8 mouse cellular contexts compared by ENCODE assay signal in the genomic region with DNA sequence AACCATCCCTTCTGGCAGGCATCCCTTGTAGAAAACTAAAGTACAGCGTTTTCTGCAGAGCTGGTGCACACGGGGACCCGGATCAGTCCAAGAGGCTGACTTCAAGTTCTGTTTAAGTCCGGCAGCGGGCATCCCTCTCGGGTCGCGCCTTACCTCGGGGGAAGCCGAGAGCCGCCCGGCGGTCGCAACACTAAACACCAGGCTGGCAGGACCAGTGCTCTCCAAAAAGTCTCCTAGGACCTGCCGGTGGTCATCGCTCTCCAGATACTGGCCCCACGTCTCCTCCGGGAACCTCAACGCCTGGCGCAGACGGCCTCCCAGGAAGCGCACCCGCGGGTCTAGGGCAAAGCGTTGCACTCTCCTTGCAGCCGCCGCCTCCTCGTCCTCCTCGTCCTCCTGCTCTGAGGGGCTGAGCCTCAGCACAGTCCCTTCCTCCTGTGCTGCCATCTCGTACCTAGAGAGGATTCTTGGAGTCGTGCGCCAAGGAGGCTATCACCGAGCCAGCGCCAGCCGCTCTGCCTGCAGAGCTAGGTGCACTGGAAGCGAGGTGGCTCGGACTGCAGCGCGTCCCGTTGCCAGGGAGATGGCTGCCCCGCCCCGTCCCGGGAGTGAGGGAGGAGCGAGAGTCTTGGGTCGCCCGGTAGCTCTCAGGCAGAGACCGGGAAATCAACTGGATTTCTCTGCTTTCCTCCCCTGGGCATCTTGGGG. TPM values are rescaled to one million over a fixed set of nuclear protein-coding genes. Genes with fewer than 3 reads are reported as not detected.
A peak's percentile ranks its signal among the peaks of the same experiment; 100 is the strongest.
DNase-seq lines count a peak whose midpoint lies in the region; ATAC-seq lines count a peak whose summit lies in the region.

A gene (minus strand): TSS at position 658 of the 708 bp plus-strand sequence.

- H3K27ac ChIP-seq in heart, embryonic 13.5 days (replicated peaks), result no peak within 1 kb of the TSS
- H3K27ac ChIP-seq in kidney, embryonic 16.5 days (ENCODE audit: low read length), result no peak within 1 kb of the TSS
- no peak within 1 kb of the TSS for H3K27ac ChIP-seq in liver, embryonic 11.5 days (ENCODE audit: low read depth, low read length)

- H3K9ac ChIP-seq in heart, embryonic 13.5 days, result peak within 1 kb of the TSS; percentile 60
- H3K9ac ChIP-seq in kidney, embryonic 16.5 days (replicated peaks; ENCODE audit: low read length), result 0 out of 2 replicates have a peak within 1 kb of the TSS, but pooled peaks have one; percentile 11
- no peak within 1 kb of the TSS for H3K9ac ChIP-seq in liver, embryonic 11.5 days (ENCODE audit: low read depth, low read length)

- no peaks in the 10 kb centered on the region for H3K9me3 ChIP-seq in heart, embryonic 13.5 days
- H3K9me3 ChIP-seq in kidney, embryonic 16.5 days (ENCODE audit: low read length), result no peaks in the 10 kb centered on the region
- no peaks in the 10 kb centered on the region for H3K9me3 ChIP-seq in liver, embryonic 11.5 days (ENCODE audit: control insufficient read depth, low read length)

- H3K4me3 ChIP-seq in heart, embryonic 13.5 days, result peak within 1 kb of the TSS; percentile 64
- peak within 1 kb of the TSS; percentile 56 for H3K4me3 ChIP-seq in kidney, embryonic 16.5 days (ENCODE audit: low read length)
- H3K4me3 ChIP-seq in liver, embryonic 11.5 days (ENCODE audit: low read depth, low read length), result peak within 1 kb of the TSS; percentile 56

- WGBS in heart, embryonic 13.5 days, result under 1% methylated on average over 47 of the region's 47 CpGs
- WGBS in kidney, embryonic 16.5 days, result under 1% methylated on average over 47 of the region's 47 CpGs
- whole genome bisulfite sequencing in liver, embryonic 11.5 days, result 1% methylated on average over 47 of the region's 47 CpGs

- peaks cover 48% of the 10 kb centered on the region for H3K27me3 ChIP-seq in heart, embryonic 13.5 days (replicated peaks)
- peaks cover 41% of the 10 kb centered on the region for H3K27me3 ChIP-seq in kidney, embryonic 16.5 days (ENCODE audit: insufficient read depth, low read length)
- peaks cover 38% of the 10 kb centered on the region for H3K27me3 ChIP-seq in liver, embryonic 11.5 days (replicated peaks; ENCODE audit: control insufficient read depth, insufficient read depth, low read length)
- H3K27me3 ChIP-seq in splenic B cell, adult 2 months (ENCODE audit: control insufficient read depth, insufficient read depth, low read length, poor library complexity, severe bottlenecking), result no peaks in the 10 kb centered on the region; the same call in 1 of the 2 replicates

- peaks cover 3% of the 10 kb centered on the region; the same call in 1 of the 2 replicates for H3K4me1 ChIP-seq in heart, embryonic 13.5 days
- H3K4me1 ChIP-seq in kidney, embryonic 16.5 days (ENCODE audit: insufficient read depth, low read length), result peaks cover 8% of the 10 kb centered on the region; the same call in 1 of the 2 replicates
- peaks cover 3% of the 10 kb centered on the region; the same call in 1 of the 2 replicates for H3K4me1 ChIP-seq in liver, embryonic 11.5 days (replicated peaks; ENCODE audit: control insufficient read depth, insufficient read depth, low read length)

- H3K36me3 ChIP-seq in heart, embryonic 13.5 days, result no peaks in the 10 kb centered on the region
- no peaks in the 10 kb centered on the region for H3K36me3 ChIP-seq in kidney, embryonic 16.5 days (ENCODE audit: insufficient read depth, low read length)
- no peaks in the 10 kb centered on the region for H3K36me3 ChIP-seq in liver, embryonic 11.5 days (ENCODE audit: control insufficient read depth, insufficient read depth, low read length)
- H3K36me3 ChIP-seq in splenic B cell, adult 2 months (ENCODE audit: control insufficient read depth, insufficient read depth, low read length, poor library complexity, severe bottlenecking), result no peaks in the 10 kb centered on the region

- peak; percentile 95 for ATAC-seq in erythroid progenitor cell, adult 5-6 weeks (replicated peaks; ENCODE audit: low FRiP score, poor library complexity, severe bottlenecking)
- peak; percentile 74 for ATAC-seq in heart, embryonic 13.5 days (ENCODE audit: extremely low read depth, insufficient number of reproducible peaks, low FRiP score, low TSS enrichment)
- peak; percentile 100 for ATAC-seq in kidney, embryonic 16.5 days (ENCODE audit: low FRiP score, low TSS enrichment)
- ATAC-seq in liver, embryonic 11.5 days (replicated peaks; ENCODE audit: low FRiP score), result peak; percentile 94

- peak within 1 kb of the TSS; percentile 94 for H3K4me2 ChIP-seq in heart, embryonic 13.5 days
- peak within 1 kb of the TSS; percentile 91 for H3K4me2 ChIP-seq in kidney, embryonic 16.5 days (replicated peaks; ENCODE audit: low read depth, low read length)
- peak within 1 kb of the TSS; percentile 83 for H3K4me2 ChIP-seq in liver, embryonic 11.5 days

- DNase-seq in CD4-positive helper T cell, adult 2 months (ENCODE audit: low read depth, low spot score), result peak; percentile 51
- peak; percentile 26 for DNase-seq in c-Kit-positive CD71-negative TER-119-negative erythroid progenitor cells, embryonic 14.5 days (ENCODE audit: low read depth)
- peak; percentile 79 for DNase-seq in liver, embryonic 11.5 days (ENCODE audit: low spot score)
- peak; percentile 44 for DNase-seq in naive thymus-derived CD4-positive, alpha-beta T cell, adult 2 months (ENCODE audit: low read depth)
- DNase-seq in splenic B cell, adult 2 months (ENCODE audit: low read depth, low spot score), result peak; percentile 33

RNA-seq across cellular contexts. Expression of the gene that starts here (rescaled TPM):
- not detected in 2 replicates for total RNA-seq in erythroid progenitor cell, adult 5-6 weeks (2015; ENCODE audit: low replicate concordance)
- total RNA-seq in erythroid progenitor cell, adult 5-6 weeks (2017; ENCODE audit: low replicate concordance), result not detected in 2 replicates
- polyA plus RNA-seq in heart, embryonic 13.5 days (2015; fragmentation: Nextera tagmentation; extraction: Ambion mirVana), result not detected in 2 replicates
- 0.22 and 0.44 TPM in 2 replicates for polyA plus RNA-seq in kidney, embryonic 16.5 days (2015; fragmentation: Nextera tagmentation; extraction: Ambion mirVana)
- 0.10 and 0.22 TPM in 2 replicates for polyA plus RNA-seq in liver, embryonic 11.5 days (2014; fragmentation: Nextera tagmentation; extraction: Ambion mirVana)

Comparison
In these comparisons a context has a peak if more than half of its experiments do, and no peak if none do; other contexts are left out.
1. Peak in ATAC-seq in erythroid progenitor cell, adult 5-6 weeks; RNA of the gene not detected or under 1 TPM.
2. Peak in ATAC-seq, H3K4me3 ChIP-seq, H3K9ac ChIP-seq and H3K4me2 ChIP-seq in heart, embryonic 13.5 days; RNA of the gene not detected or under 1 TPM.
3. Peak in ATAC-seq, H3K4me3 ChIP-seq, H3K9ac ChIP-seq and H3K4me2 ChIP-seq in kidney, embryonic 16.5 days; RNA of the gene not detected or under 1 TPM.
4. Peak in DNase-seq, ATAC-seq, H3K4me3 ChIP-seq and H3K4me2 ChIP-seq in liver, embryonic 11.5 days; RNA of the gene not detected or under 1 TPM.
5. DNase-seq: peak in every context shown above with its lines; median percentile 79 in liver, embryonic 11.5 days; 51 in CD4-positive helper T cell, adult 2 months; 44 in naive thymus-derived CD4-positive, alpha-beta T cell, adult 2 months; 33 in splenic B cell, adult 2 months; 26 in c-Kit-positive CD71-negative TER-119-negative erythroid progenitor cells, embryonic 14.5 days.